Mouse (Mus musculus): ENCODE results near the gene Usp12. TPM values are rescaled to one million over a fixed set of nuclear protein-coding genes. Genes with fewer than 3 reads are reported as not detected.
A peak's percentile ranks its signal among the peaks of the same experiment; 100 is the strongest.

Gene Usp12
- total and polyA plus RNA-seq, 3 experiments = 24.5 TPM; not detected in 1

DNA sequence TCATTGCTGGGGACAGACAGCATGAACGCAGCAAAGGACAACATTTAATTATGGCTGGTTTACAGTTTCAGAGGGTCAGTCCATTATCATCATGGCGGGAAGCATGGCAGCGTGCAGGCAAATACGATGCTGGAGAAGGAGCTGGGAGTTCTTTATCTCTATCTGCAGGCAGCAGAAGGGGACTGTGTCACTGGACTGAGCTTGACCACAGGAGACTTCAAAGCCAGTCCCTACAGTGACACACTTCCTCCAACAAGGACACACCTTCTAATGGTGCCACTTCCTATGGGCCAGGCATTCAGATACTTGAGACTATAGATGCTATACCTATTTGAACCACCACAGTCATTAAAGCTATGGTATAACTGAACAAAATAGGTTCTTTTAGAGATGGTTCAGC, 20.6 kb upstream of the Usp12 start:
- Histone ChIP-seq H3K27ac (ENCODE audit: control insufficient read depth, low read depth, low read length) (no peak overlapping the region), H3K4me1 (ENCODE audit: control insufficient read depth in 1 of 2, insufficient read depth in 2 of 2, low read length in 2 of 2) (peaks cover 3 to 10% of the 10 kb centered on the region in 2 experiments), H3K79me2 (ENCODE audit: control insufficient read depth, insufficient read depth, low read length, poor library complexity) (no peaks in the 10 kb centered on the region), H3K36me3 (ENCODE audit: control insufficient read depth in 1 of 2, insufficient read depth in 2 of 2, low read length in 2 of 2) (peaks cover 0 to 13% of the 10 kb centered on the region in 2 experiments; a peak in 2 of 4 replicates), H3K9ac (ENCODE audit: control insufficient read depth, low read depth, low read length, poor library complexity, severe bottlenecking) (no peak overlapping the region), H3K4me3 (ENCODE audit: control insufficient read depth in 1 of 2, insufficient read depth in 1 of 2, low read depth in 2 of 2, low read length in 2 of 2) (no peak overlapping the region), H3K27me3 (ENCODE audit: control insufficient read depth in 1 of 2, insufficient read depth in 2 of 2, low read length in 2 of 2) (no peaks in the 10 kb centered on the region), H3K9me3 (replicated peaks; ENCODE audit: insufficient read depth, low read length) (no peaks in the 10 kb centered on the region)
- TF ChIP-seq TAL1 (IDR thresholded peaks at IDR 0.05; ENCODE audit: low read length) = peak; percentile 54
- TF ChIP-seq RCOR1 (IDR thresholded peaks at IDR 0.05; ENCODE audit: low read depth, low read length) = no peak
- DNase-seq (ENCODE audit: low read depth, low spot score) = no peak

DNA sequence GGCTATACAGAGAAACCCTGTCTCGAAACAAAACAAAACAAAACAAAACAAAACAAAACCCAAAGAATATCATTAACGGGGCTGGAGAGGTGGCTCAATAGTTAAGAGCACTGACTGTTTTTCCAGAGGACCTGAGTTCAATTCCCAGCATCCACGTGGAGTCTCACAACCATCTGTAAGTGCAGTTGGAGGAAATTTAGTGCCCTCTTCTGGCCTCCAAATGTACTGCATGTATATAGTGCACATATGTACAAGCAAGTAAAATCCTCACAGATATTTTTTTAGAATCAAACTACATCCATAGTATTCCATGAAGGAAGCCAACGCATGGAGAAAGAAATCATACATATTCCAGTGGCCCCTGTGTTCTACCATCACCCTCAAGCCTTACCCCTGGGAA, 18.6 kb upstream of the Usp12 start:
- no peaks in the 10 kb centered on the region; a peak in 2 of 4 replicates for H3K4me1 ChIP-seq (ENCODE audit: control insufficient read depth in 1 of 2, insufficient read depth in 2 of 2, low read length in 2 of 2)
- H3K4me3 ChIP-seq (ENCODE audit: control insufficient read depth in 1 of 2, insufficient read depth in 1 of 2, low read depth in 2 of 2, low read length in 2 of 2) = no peak overlapping the region
- H3K9ac ChIP-seq (ENCODE audit: control insufficient read depth, low read depth, low read length, poor library complexity, severe bottlenecking) = no peak overlapping the region
- peaks cover 0 to 1% of the 10 kb centered on the region in 2 experiments; a peak in 1 of 4 replicates for H3K27me3 ChIP-seq (ENCODE audit: control insufficient read depth in 1 of 2, insufficient read depth in 2 of 2, low read length in 2 of 2)
- peaks cover 0 to 2% of the 10 kb centered on the region in 2 experiments; a peak in 1 of 4 replicates for H3K36me3 ChIP-seq (ENCODE audit: control insufficient read depth in 1 of 2, insufficient read depth in 2 of 2, low read length in 2 of 2)
- H3K27ac ChIP-seq (ENCODE audit: control insufficient read depth, low read depth, low read length) = no peak overlapping the region
- H3K9me3 ChIP-seq (replicated peaks; ENCODE audit: insufficient read depth, low read length) = no peaks in the 10 kb centered on the region
- DNase-seq (ENCODE audit: low read depth, low spot score) = peak; percentile 63
- H3K79me2 ChIP-seq (ENCODE audit: control insufficient read depth, insufficient read depth, low read length, poor library complexity) = no peaks in the 10 kb centered on the region
- TF ChIP-seq UBTF (IDR thresholded peaks at IDR 0.05; ENCODE audit: borderline replicate concordance, insufficient read depth, low read depth, low read length) = no peak
- TF ChIP-seq ETS1 (IDR thresholded peaks at IDR 0.05; ENCODE audit: low read depth, low read length) = no peak
- TF ChIP-seq ZC3H11A (IDR thresholded peaks at IDR 0.05; ENCODE audit: low read depth, low read length) = 0 out of 2 replicates have a peak, but pooled peaks have one; percentile 9
- peak; percentile 20 to 49 (median 37); a peak in 3 of 6 replicates for TF ChIP-seq CTCF (IDR thresholded peaks at IDR 0.05 in 2 of 3, conservative IDR thresholded peaks at IDR 0.05 in 1 of 3; ENCODE audit: control insufficient read depth in 1 of 3, insufficient read depth in 1 of 3, low read depth in 2 of 3, low read length in 3 of 3, poor library complexity in 1 of 3, severe bottlenecking in 1 of 3)
- TF ChIP-seq SMC3 (IDR thresholded peaks at IDR 0.05; ENCODE audit: low read depth, low read length) = peak; percentile 44
- peak; percentile 35 for TF ChIP-seq RAD21 (IDR thresholded peaks at IDR 0.05; ENCODE audit: low read depth, low read length)

DNA sequence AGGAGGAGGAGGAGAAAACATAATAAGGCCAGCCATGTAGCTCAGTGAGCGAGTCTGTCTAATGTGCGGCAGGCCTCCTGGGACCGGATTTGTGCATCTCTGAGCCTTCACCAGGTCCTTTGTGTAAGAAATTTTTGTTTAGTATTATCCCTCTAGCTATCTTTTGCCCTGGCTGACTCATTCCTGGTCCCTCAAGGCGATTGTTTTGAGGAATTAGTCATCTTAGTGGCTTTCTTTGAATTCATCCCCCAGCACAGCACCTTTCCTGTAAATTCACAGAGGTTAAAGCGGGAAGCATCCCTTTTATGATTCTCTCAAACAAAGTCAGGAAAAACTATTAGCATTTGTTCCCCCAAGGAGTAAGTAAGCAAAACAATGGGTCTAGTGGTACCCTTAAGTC, 18.1 kb upstream of the Usp12 start:
- Histone ChIP-seq H3K36me3 (ENCODE audit: control insufficient read depth in 1 of 2, insufficient read depth in 2 of 2, low read length in 2 of 2) (peaks cover 0 to 2% of the 10 kb centered on the region in 2 experiments; a peak in 1 of 4 replicates), H3K9me3 (replicated peaks; ENCODE audit: insufficient read depth, low read length) (no peaks in the 10 kb centered on the region), H3K27me3 (ENCODE audit: control insufficient read depth in 1 of 2, insufficient read depth in 2 of 2, low read length in 2 of 2) (peaks cover 0 to 1% of the 10 kb centered on the region in 2 experiments; a peak in 1 of 4 replicates), H3K27ac (ENCODE audit: control insufficient read depth, low read depth, low read length) (no peak overlapping the region), H3K4me3 (ENCODE audit: control insufficient read depth in 1 of 2, insufficient read depth in 1 of 2, low read depth in 2 of 2, low read length in 2 of 2) (no peak overlapping the region), H3K4me1 (ENCODE audit: control insufficient read depth in 1 of 2, insufficient read depth in 2 of 2, low read length in 2 of 2) (no peaks in the 10 kb centered on the region; a peak in 2 of 4 replicates), H3K79me2 (ENCODE audit: control insufficient read depth, insufficient read depth, low read length, poor library complexity) (no peaks in the 10 kb centered on the region), H3K9ac (ENCODE audit: control insufficient read depth, low read depth, low read length, poor library complexity, severe bottlenecking) (no peak overlapping the region)
- no peak for DNase-seq (ENCODE audit: low read depth, low spot score)
- TF ChIP-seq TCF12 (IDR thresholded peaks at IDR 0.05; ENCODE audit: low read depth, low read length) = no peak
- TF ChIP-seq E2F4 (IDR thresholded peaks at IDR 0.05; ENCODE audit: borderline replicate concordance, low read depth, low read length) = no peak
- TF ChIP-seq MEF2A (IDR thresholded peaks at IDR 0.05; ENCODE audit: extremely low read depth, insufficient replicate concordance, low read depth, low read length, poor library complexity, severe bottlenecking) = no peak
- TF ChIP-seq ELF1 (IDR thresholded peaks at IDR 0.05; ENCODE audit: low read depth, low read length) = no peak
- no peak for TF ChIP-seq TAL1 (IDR thresholded peaks at IDR 0.05; ENCODE audit: low read length)
- no peak for TF ChIP-seq USF2 (IDR thresholded peaks at IDR 0.05; ENCODE audit: borderline replicate concordance in 1 of 2, insufficient read depth in 1 of 2, low read depth in 1 of 2, low read length in 2 of 2)
- TF ChIP-seq GATA1 (IDR thresholded peaks at IDR 0.05; ENCODE audit: low read depth, low read length) = no peak
- TF ChIP-seq CHD2 (IDR thresholded peaks at IDR 0.05; ENCODE audit: low read length) = no peak
- no peak for TF ChIP-seq MAZ (IDR thresholded peaks at IDR 0.05; ENCODE audit: low read depth, low read length)
- TF ChIP-seq MYC (IDR thresholded peaks at IDR 0.05; ENCODE audit: low read depth, low read length) = no peak
- no peak for TF ChIP-seq RAD21 (IDR thresholded peaks at IDR 0.05; ENCODE audit: low read depth, low read length)
- TF ChIP-seq CTCF (IDR thresholded peaks at IDR 0.05 in 2 of 3, conservative IDR thresholded peaks at IDR 0.05 in 1 of 3; ENCODE audit: control insufficient read depth in 1 of 3, insufficient read depth in 1 of 3, low read depth in 2 of 3, low read length in 3 of 3, poor library complexity in 1 of 3, severe bottlenecking in 1 of 3) = no peak
- no peak for TF ChIP-seq RCOR1 (IDR thresholded peaks at IDR 0.05; ENCODE audit: low read depth, low read length)
- TF ChIP-seq MAFK (IDR thresholded peaks at IDR 0.05; ENCODE audit: borderline replicate concordance, low read depth, low read length) = no peak
- TF ChIP-seq GABPA (IDR thresholded peaks at IDR 0.05; ENCODE audit: low read depth, low read length) = no peak
